Mouse (Mus musculus): ENCODE data around the gene Gli3. TPM values are rescaled to one million over a fixed set of nuclear protein-coding genes. Genes with fewer than 3 reads are reported as not detected.
A peak's percentile ranks its signal among the peaks of the same experiment; 100 is the strongest.

Gli3 gene
- 4.8 and 8.1 TPM in 2 replicates for total RNA-seq (2014; rRNA removed; ENCODE audit: low replicate concordance)
- 1.9 TPM in 2 replicates for polyA plus RNA-seq (2015; fragmentation: Nextera tagmentation; extraction: Ambion mirVana)

DNA sequence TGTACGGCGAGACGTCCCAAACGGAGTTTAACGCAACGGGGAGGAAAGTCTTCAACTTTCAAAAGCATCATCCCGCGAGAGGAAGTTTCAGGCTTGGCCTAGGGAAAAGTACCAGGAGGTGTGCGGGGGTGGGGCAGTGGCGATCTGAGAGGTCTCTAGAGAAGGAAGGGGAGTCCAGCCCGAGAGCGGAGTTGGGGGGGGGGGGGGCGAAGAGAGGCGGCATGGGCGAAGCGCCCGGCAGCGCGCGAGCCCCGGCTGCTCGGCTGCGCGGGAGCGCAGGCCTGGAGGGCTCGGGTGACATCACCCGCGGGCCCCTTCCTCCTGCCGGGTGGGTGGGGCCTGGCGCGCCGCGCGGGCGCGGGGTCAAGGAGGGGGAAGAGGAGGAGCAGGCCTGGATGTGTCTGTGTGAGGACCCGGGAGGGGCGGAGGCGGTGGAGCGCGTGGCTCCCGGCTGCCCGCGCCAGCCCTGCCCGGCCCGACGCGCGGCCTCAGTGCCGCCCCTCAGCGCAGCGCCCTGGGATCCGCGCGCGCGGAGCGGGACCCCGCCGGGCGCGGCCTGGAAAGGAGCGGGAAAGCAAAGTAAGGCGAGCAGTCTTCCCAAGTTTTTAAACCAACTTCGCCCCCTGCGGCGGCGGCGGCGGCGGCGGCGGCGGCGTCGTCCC lies at the start of gene Gli3:
Gene Gli3, plus strand, starts transcription at position 406 of the 662 bp plus-strand sequence.
- Histone ChIP-seq H3K9ac (replicated peaks; ENCODE audit: low read depth, low read length) (peak within 1 kb of the TSS; percentile 69), H3K36me3 (replicated peaks; ENCODE audit: control insufficient read depth, insufficient read depth, low read length) (no peaks in the 10 kb centered on the region), H3K4me2 (ENCODE audit: low read depth, low read length) (peak within 1 kb of the TSS; percentile 92), H3K27me3 (ENCODE audit: control insufficient read depth, insufficient read depth, low read length) (peaks cover 40% of the 10 kb centered on the region), H3K4me1 (ENCODE audit: control insufficient read depth, insufficient read depth) (no peaks in the 10 kb centered on the region), H3K9me3 (replicated peaks; ENCODE audit: control insufficient read depth, low read length) (no peaks in the 10 kb centered on the region), H3K27ac (ENCODE audit: low read depth) (peak within 1 kb of the TSS; percentile 85), H3K4me3 (ENCODE audit: low read depth, low read length) (peak within 1 kb of the TSS; percentile 69)
- TF ChIP-seq EP300 (IDR thresholded peaks at IDR 0.05; ENCODE audit: low read depth) (no peak), CTCF (IDR thresholded peaks at IDR 0.05; ENCODE audit: low read depth) (no peak)
- ATAC-seq (ENCODE audit: insufficient read depth, low read depth): peak; percentile 89
- under 1% methylated on average over 32 of the region's 76 CpGs for whole genome bisulfite sequencing
- peak; percentile 49 for DNase-seq (ENCODE audit: low spot score)

DNA sequence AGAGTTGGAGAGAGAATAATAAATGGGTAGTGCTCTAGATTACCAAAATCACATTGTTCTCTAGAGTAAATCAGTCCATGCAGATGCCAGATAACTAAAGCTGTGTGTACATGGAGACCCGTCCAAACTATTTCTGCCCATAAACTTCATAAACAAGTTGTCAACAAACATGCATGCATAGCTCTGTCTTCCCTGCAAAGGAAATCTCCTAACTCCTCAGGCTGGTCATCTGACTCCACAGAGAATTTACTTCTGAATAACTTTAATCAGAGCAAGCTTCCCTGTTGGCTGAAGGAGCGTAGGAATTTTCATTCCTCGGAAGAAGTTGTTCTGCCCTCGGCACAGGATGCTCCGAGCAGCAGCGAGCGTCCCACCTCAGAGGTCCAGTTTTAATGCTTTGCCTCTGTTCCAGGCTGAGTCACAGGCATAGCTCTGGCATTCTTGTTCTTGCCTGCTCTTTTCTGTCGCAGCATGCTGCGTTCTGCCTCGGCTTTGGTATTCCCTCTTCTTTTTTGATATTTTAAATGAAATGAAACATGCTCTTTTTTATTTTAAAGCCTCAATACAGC lies 41.8 kb upstream of the Gli3 start:
- 54% methylated on average over 10 of the region's 10 CpGs for WGBS
- ATAC-seq (ENCODE audit: insufficient read depth, low read depth) (no peak), DNase-seq (ENCODE audit: low spot score) (no peak)
- H3K36me3 ChIP-seq (replicated peaks; ENCODE audit: control insufficient read depth, insufficient read depth, low read length): no peaks in the 10 kb centered on the region
- no peak for TF ChIP-seq EP300 (IDR thresholded peaks at IDR 0.05; ENCODE audit: low read depth)
- TF ChIP-seq CTCF (IDR thresholded peaks at IDR 0.05; ENCODE audit: low read depth): no peak
- no peaks in the 10 kb centered on the region for H3K27me3 ChIP-seq (ENCODE audit: control insufficient read depth, insufficient read depth, low read length)
- no peaks in the 10 kb centered on the region for H3K9me3 ChIP-seq (replicated peaks; ENCODE audit: control insufficient read depth, low read length)
- H3K4me3 ChIP-seq (ENCODE audit: low read depth, low read length): no peak overlapping the region
- no peak overlapping the region for H3K27ac ChIP-seq (ENCODE audit: low read depth)
- no peak overlapping the region for H3K4me2 ChIP-seq (ENCODE audit: low read depth, low read length)
- H3K9ac ChIP-seq (replicated peaks; ENCODE audit: low read depth, low read length): no peak overlapping the region
- no peaks in the 10 kb centered on the region for H3K4me1 ChIP-seq (ENCODE audit: control insufficient read depth, insufficient read depth)

DNA sequence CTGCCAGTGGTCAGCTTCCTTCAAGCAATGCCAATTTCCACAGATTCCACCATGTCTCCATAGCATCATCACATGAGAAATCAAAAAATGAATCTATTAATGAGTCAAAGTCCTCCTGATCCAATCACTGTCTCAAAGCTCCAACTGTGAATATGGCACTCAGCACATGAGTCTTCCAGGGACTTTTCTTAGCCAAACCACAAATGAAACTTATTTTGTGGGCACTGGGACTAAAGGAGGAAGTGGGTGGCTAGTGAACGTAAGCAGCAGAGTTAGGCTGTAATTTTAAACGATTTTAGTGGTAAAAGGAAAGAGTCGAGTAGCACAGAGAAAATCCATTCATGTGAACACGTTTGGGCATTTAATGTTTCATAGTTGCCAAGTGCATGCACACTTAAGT lies 21.0 kb upstream of the Gli3 start:
- H3K9ac ChIP-seq (replicated peaks; ENCODE audit: low read depth, low read length): no peak overlapping the region
- no peak overlapping the region for H3K4me2 ChIP-seq (ENCODE audit: low read depth, low read length)
- no peaks in the 10 kb centered on the region for H3K4me1 ChIP-seq (ENCODE audit: control insufficient read depth, insufficient read depth)
- TF ChIP-seq EP300 (IDR thresholded peaks at IDR 0.05; ENCODE audit: low read depth) (no peak), CTCF (IDR thresholded peaks at IDR 0.05; ENCODE audit: low read depth) (no peak)
- 62% methylated on average over 4 of the region's 4 CpGs for WGBS
- DNase-seq (ENCODE audit: low spot score) (no peak), ATAC-seq (ENCODE audit: insufficient read depth, low read depth) (no peak)
- no peak overlapping the region for H3K4me3 ChIP-seq (ENCODE audit: low read depth, low read length)
- no peaks in the 10 kb centered on the region for H3K27me3 ChIP-seq (ENCODE audit: control insufficient read depth, insufficient read depth, low read length)
- H3K9me3 ChIP-seq (replicated peaks; ENCODE audit: control insufficient read depth, low read length): no peaks in the 10 kb centered on the region
- H3K27ac ChIP-seq (ENCODE audit: low read depth): no peak overlapping the region
- no peaks in the 10 kb centered on the region for H3K36me3 ChIP-seq (replicated peaks; ENCODE audit: control insufficient read depth, insufficient read depth, low read length)

DNA sequence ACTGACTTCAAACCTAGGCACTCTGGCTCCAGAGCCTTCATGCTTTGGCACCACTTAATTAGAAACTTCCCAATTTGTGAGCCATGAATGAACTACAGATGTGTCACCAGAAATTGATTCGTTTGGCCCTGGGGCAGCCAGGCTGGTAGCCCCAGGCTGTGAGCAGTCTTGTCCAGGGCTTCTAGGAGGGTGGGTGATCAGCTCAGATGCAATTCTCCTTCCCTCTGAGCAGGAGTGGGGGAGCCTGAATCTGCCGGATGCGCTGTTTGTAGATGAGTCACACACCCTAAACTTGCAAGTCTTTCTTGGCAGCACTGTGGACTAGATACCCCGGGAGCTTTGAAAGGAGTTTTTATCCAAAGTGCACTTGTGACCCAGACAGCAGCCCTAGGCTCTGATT lies 18.7 kb upstream of the Gli3 start:
- H3K36me3 ChIP-seq (replicated peaks; ENCODE audit: control insufficient read depth, insufficient read depth, low read length): no peaks in the 10 kb centered on the region
- H3K9ac ChIP-seq (replicated peaks; ENCODE audit: low read depth, low read length): no peak overlapping the region
- 51% methylated on average over 4 of the region's 4 CpGs for WGBS
- H3K4me2 ChIP-seq (ENCODE audit: low read depth, low read length): no peak overlapping the region
- H3K4me1 ChIP-seq (ENCODE audit: control insufficient read depth, insufficient read depth): no peaks in the 10 kb centered on the region
- no peaks in the 10 kb centered on the region for H3K27me3 ChIP-seq (ENCODE audit: control insufficient read depth, insufficient read depth, low read length)
- no peak overlapping the region for H3K4me3 ChIP-seq (ENCODE audit: low read depth, low read length)
- H3K27ac ChIP-seq (ENCODE audit: low read depth): no peak overlapping the region
- DNase-seq (ENCODE audit: low spot score): no peak
- no peak for ATAC-seq (ENCODE audit: insufficient read depth, low read depth)
- no peak for TF ChIP-seq EP300 (IDR thresholded peaks at IDR 0.05; ENCODE audit: low read depth)
- H3K9me3 ChIP-seq (replicated peaks; ENCODE audit: control insufficient read depth, low read length): no peaks in the 10 kb centered on the region

DNA sequence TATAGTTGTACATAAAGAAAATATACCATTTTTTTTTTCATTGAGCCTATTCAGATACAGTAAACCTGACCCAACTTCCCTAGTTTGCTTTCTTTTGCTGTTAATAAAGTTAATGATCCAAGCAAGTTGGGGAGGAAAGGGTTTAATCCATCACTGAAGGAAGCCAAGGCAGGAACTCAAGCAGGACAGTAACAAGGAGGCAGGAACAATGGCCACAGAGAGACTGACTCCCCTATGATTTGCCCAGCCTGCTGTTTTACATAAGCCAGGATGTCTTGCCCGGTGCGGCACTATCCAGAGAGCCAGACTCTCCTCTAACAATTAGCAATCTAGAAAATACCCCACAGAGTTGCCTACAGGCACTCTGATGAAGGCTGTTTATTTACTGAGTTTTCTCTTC lies 17.4 kb upstream of the Gli3 start:
- WGBS: 58% methylated on average over 2 of the region's 2 CpGs
- Histone ChIP-seq H3K4me2 (ENCODE audit: low read depth, low read length) (no peak overlapping the region), H3K4me3 (ENCODE audit: low read depth, low read length) (no peak overlapping the region), H3K9me3 (replicated peaks; ENCODE audit: control insufficient read depth, low read length) (no peaks in the 10 kb centered on the region), H3K36me3 (replicated peaks; ENCODE audit: control insufficient read depth, insufficient read depth, low read length) (no peaks in the 10 kb centered on the region), H3K9ac (replicated peaks; ENCODE audit: low read depth, low read length) (no peak overlapping the region), H3K4me1 (ENCODE audit: control insufficient read depth, insufficient read depth) (no peaks in the 10 kb centered on the region), H3K27me3 (ENCODE audit: control insufficient read depth, insufficient read depth, low read length) (no peaks in the 10 kb centered on the region), H3K27ac (ENCODE audit: low read depth) (no peak overlapping the region)
- DNase-seq (ENCODE audit: low spot score) (no peak), ATAC-seq (ENCODE audit: insufficient read depth, low read depth) (no peak)
- TF ChIP-seq EP300 (IDR thresholded peaks at IDR 0.05; ENCODE audit: low read depth) (no peak), CTCF (IDR thresholded peaks at IDR 0.05; ENCODE audit: low read depth) (no peak)
